ENCODE assay signal across 20 mouse cellular contexts in the genomic region with DNA sequence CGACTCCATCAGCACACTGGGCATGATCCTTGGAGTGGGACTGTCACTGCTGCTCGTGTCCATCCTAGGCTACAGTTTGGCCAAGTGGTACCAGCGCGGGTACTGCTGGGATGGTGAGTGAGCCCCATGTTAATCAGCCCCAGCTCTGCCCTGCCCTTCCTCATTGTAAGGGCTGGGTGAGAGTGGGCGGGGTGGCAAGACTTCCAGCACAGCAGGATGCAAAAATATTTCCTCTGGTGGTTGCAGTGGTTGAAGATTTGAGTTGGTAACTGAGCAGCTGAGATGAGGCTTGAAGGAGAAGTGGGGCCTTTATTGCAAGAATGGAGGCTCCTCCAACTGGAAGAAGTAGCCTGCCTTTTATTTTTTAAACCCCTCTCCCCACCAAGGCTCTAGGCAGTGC. TPM values are rescaled to one million over a fixed set of nuclear protein-coding genes. Genes with fewer than 3 reads are reported as not detected.
DNase-seq lines count a peak whose midpoint lies in the region; ATAC-seq and TF ChIP-seq lines count a peak whose summit lies in the region.
"Had no signal": no experiment of that assay in that cellular context is flagged by ENCODE, and none has a peak within 500 bp of the region (broad histone marks: within the 10 kb centered on the region; RNA-seq: fewer than 3 reads in every experiment).

No protein-coding gene starts in this region.

- H3K27me3 ChIP-seq in lung, postnatal 0 days (replicated peaks; ENCODE audit: insufficient read depth, low read length), result no peaks in the 10 kb centered on the region
- H3K27me3 ChIP-seq in midbrain, embryonic 13.5 days, result no peaks in the 10 kb centered on the region
- H3K27me3 ChIP-seq: lung, embryonic 15.5 days; stomach, embryonic 15.5 days had no signal

- no peaks in the 10 kb centered on the region for H3K79me2 ChIP-seq in macrophage (ENCODE audit: inconsistent target)

- no peak for TF ChIP-seq CTCF in lung, postnatal 0 days (IDR thresholded peaks at IDR 0.05)

- no peak overlapping the region for H3K4me2 ChIP-seq in lung, postnatal 0 days (replicated peaks; ENCODE audit: low read depth, low read length)
- no peak overlapping the region for H3K4me2 ChIP-seq in midbrain, embryonic 13.5 days (replicated peaks)
- H3K4me2 ChIP-seq: hindbrain, embryonic 14.5 days; lung, embryonic 15.5 days; stomach, embryonic 15.5 days had no signal

- ATAC-seq in lung, postnatal 0 days, result no peak
- ATAC-seq in midbrain, embryonic 13.5 days, result no peak
- ATAC-seq: forebrain, embryonic 14.5 days had no signal

- no peak overlapping the region for H3K27ac ChIP-seq in lung, postnatal 0 days (ENCODE audit: low read length)
- H3K27ac ChIP-seq in macrophage, result peak overlapping the region; percentile 81
- H3K27ac ChIP-seq in midbrain, embryonic 13.5 days, result no peak overlapping the region
- H3K27ac ChIP-seq: gastrocnemius, adult 2 months; hindbrain, embryonic 14.5 days; lung, embryonic 15.5 days; stomach, embryonic 15.5 days had no signal

- peak; percentile 29 to 34 for DNase-seq in lung, postnatal 4 days
- no peak for DNase-seq in lung, postnatal 0 days (ENCODE audit: low spot score)
- DNase-seq in T-cell, adult 2 months (ENCODE audit: low spot score), result peak; percentile 40
- DNase-seq in spleen, postnatal 4 days (ENCODE audit: low spot score in 2 of 2), result peak; percentile 43 to 68
- no peak for DNase-seq in adrenal gland, postnatal 14 days
- no peak for DNase-seq in frontal cortex, adult 2 months (ENCODE audit: extremely low spot score in 1 of 2, low spot score in 1 of 2)
- DNase-seq: cerebellum, adult 18-20 months; gastrocnemius, adult 2 months; kidney, adult 8-10 months; right cerebral cortex, postnatal 14 days; thymus, postnatal 25 days had no signal

- H3K4me1 ChIP-seq in lung, postnatal 0 days (ENCODE audit: insufficient read depth, low read depth, low read length), result no peaks in the 10 kb centered on the region
- no peaks in the 10 kb centered on the region for H3K4me1 ChIP-seq in midbrain, embryonic 13.5 days (replicated peaks)
- H3K4me1 ChIP-seq: lung, embryonic 15.5 days; stomach, embryonic 15.5 days had no signal

- WGBS in lung, postnatal 0 days, result 72% methylated on average over 5 of the region's 5 CpGs
- 22% methylated on average over 5 of the region's 5 CpGs for WGBS in macrophage (ENCODE audit: missing documents)
- 83% methylated on average over 5 of the region's 5 CpGs for WGBS in midbrain, embryonic 13.5 days

- no peaks in the 10 kb centered on the region for H3K36me3 ChIP-seq in lung, postnatal 0 days (ENCODE audit: insufficient read depth, low read length)
- no peaks in the 10 kb centered on the region for H3K36me3 ChIP-seq in macrophage (ENCODE audit: inconsistent target)
- H3K36me3 ChIP-seq in midbrain, embryonic 13.5 days, result no peaks in the 10 kb centered on the region
- H3K36me3 ChIP-seq: lung, embryonic 15.5 days; stomach, embryonic 15.5 days had no signal

- no peak overlapping the region for H3K4me3 ChIP-seq in lung, postnatal 0 days (ENCODE audit: low read depth, low read length)
- H3K4me3 ChIP-seq in macrophage (ENCODE audit: inconsistent target), result no peak overlapping the region
- H3K4me3 ChIP-seq in midbrain, embryonic 13.5 days (replicated peaks), result no peak overlapping the region
- H3K4me3 ChIP-seq: gastrocnemius, adult 2 months; lung, embryonic 15.5 days; stomach, embryonic 15.5 days had no signal

- no peak for TF ChIP-seq EP300 in lung, postnatal 0 days (IDR thresholded peaks at IDR 0.05)

- no peak overlapping the region for H3K9ac ChIP-seq in lung, postnatal 0 days (replicated peaks; ENCODE audit: low read depth)
- H3K9ac ChIP-seq in midbrain, embryonic 13.5 days (replicated peaks), result no peak overlapping the region
- H3K9ac ChIP-seq: hindbrain, embryonic 14.5 days; lung, embryonic 15.5 days; stomach, embryonic 15.5 days had no signal

- no peaks in the 10 kb centered on the region for H3K9me3 ChIP-seq in lung, postnatal 0 days (ENCODE audit: low read length)
- H3K9me3 ChIP-seq in midbrain, embryonic 13.5 days, result no peaks in the 10 kb centered on the region
- H3K9me3 ChIP-seq: lung, embryonic 15.5 days; stomach, embryonic 15.5 days had no signal

RNA-seq across cellular contexts. Expression of a gene that starts 27.6 kb away (rescaled TPM):
- 2.1 and 2.6 TPM in 2 replicates for polyA plus RNA-seq in lung, postnatal 0 days (2015; fragmentation: Nextera tagmentation; extraction: Ambion mirVana)
- total RNA-seq in macrophage (2018; cell fraction: chromatin; rRNA removed), result 100 to 1,000 TPM; 199 to 663 (median 293) TPM
- 100 to 1,000 TPM in 25 of 26 experiments, 10 to 100 TPM in 1; 81.1 to 253 (median 147) TPM for total RNA-seq in macrophage (2018; cell fraction: cytosol; rRNA removed)
- 100 to 1,000 TPM; 160 to 690 (median 355) TPM for total RNA-seq in macrophage (2018; cell fraction: nucleus; rRNA removed)
- 35.9 to 150 TPM (median 72.1 TPM) in 3 replicates for polyA plus RNA-seq in macrophage (2018)
- total RNA-seq in adrenal gland, postnatal 14 days (2021), result 1.6 and 4.4 TPM in 2 replicates
- polyA plus RNA-seq in midbrain, embryonic 13.5 days (2015; fragmentation: Nextera tagmentation; extraction: Ambion mirVana), result 0.45 and 0.62 TPM in 2 replicates
- polyA plus RNA-seq in frontal cortex, adult 2 months (2012; rRNA removed), result 3.1 and 4.0 TPM in 2 replicates

RNA-seq across cellular contexts. Expression of a gene that starts 37.5 kb away (rescaled TPM):
- polyA plus RNA-seq in lung, postnatal 0 days (2015; fragmentation: Nextera tagmentation; extraction: Ambion mirVana), result 14.4 and 17.9 TPM in 2 replicates
- total RNA-seq in macrophage (2018; cell fraction: chromatin; rRNA removed), result 10 to 100 TPM in 10 of 26 experiments, 1 to 10 TPM in 15, under 1 TPM in 1; 0.50 to 23.3 (median 5.6) TPM
- total RNA-seq in macrophage (2018; cell fraction: cytosol; rRNA removed), result 1 to 10 TPM in 21 of 26 experiments, under 1 TPM in 5; 0.33 to 4.7 (median 1.7) TPM
- total RNA-seq in macrophage (2018; cell fraction: nucleus; rRNA removed), result 10 to 100 TPM in 5 of 26 experiments, 1 to 10 TPM in 19, under 1 TPM in 1, not detected in 1; 0.75 to 14.9 (median 5.3) TPM
- polyA plus RNA-seq in macrophage (2018), result 0.54 to 2.3 TPM (median 2.1 TPM) in 3 replicates
- total RNA-seq in adrenal gland, postnatal 14 days (2021), result not detected in 2 replicates
- not detected in 2 replicates for polyA plus RNA-seq in midbrain, embryonic 13.5 days (2015; fragmentation: Nextera tagmentation; extraction: Ambion mirVana)
- polyA plus RNA-seq in frontal cortex, adult 2 months (2012; rRNA removed), result 0.08 and 0.18 TPM in 2 replicates
- total RNA-seq: adrenal gland, postnatal 36 days; gastrocnemius, adult 2 months had no signal
- polyA plus RNA-seq: forebrain, embryonic 14.5 days; heart, embryonic 14.5 days; hindbrain, embryonic 14.5 days had no signal

RNA-seq across cellular contexts. Expression of a gene that starts 59.6 kb away (rescaled TPM):
- 0.11 and 0.21 TPM in 2 replicates for polyA plus RNA-seq in lung, postnatal 0 days (2015; fragmentation: Nextera tagmentation; extraction: Ambion mirVana)
- 1 to 10 TPM in 17 of 26 experiments, under 1 TPM in 5, not detected in 4; 0.48 to 6.2 (median 1.6) TPM for total RNA-seq in macrophage (2018; cell fraction: chromatin; rRNA removed)
- 1 to 10 TPM in 4 of 26 experiments, under 1 TPM in 22; 0.29 to 1.2 (median 0.70) TPM for total RNA-seq in macrophage (2018; cell fraction: cytosol; rRNA removed)
- 1 to 10 TPM in 21 of 26 experiments, under 1 TPM in 2, not detected in 3; 0.56 to 3.1 (median 1.8) TPM for total RNA-seq in macrophage (2018; cell fraction: nucleus; rRNA removed)
- 0.32 to 0.98 TPM (median 0.83 TPM) in 3 replicates for polyA plus RNA-seq in macrophage (2018)
- not detected in 2 replicates for total RNA-seq in adrenal gland, postnatal 14 days (2021)
- not detected in 2 replicates for polyA plus RNA-seq in midbrain, embryonic 13.5 days (2015; fragmentation: Nextera tagmentation; extraction: Ambion mirVana)
- polyA plus RNA-seq in frontal cortex, adult 2 months (2012; rRNA removed), result 2.8 and 3.1 TPM in 2 replicates
- polyA plus RNA-seq: forebrain, embryonic 14.5 days; heart, embryonic 14.5 days; hindbrain, embryonic 14.5 days; limb, embryonic 14.5 days; lung, embryonic 15.5 days had no signal

Comparison
In these comparisons a context has a peak if more than half of its experiments do, and no peak if none do; other contexts are left out.
1. DNase-seq: peak in lung, postnatal 4 days (2 of 2), T-cell, adult 2 months (single experiment) and spleen, postnatal 4 days (2 of 2); none in lung, postnatal 0 days (single experiment), adrenal gland, postnatal 14 days (single experiment) and frontal cortex, adult 2 months (0 of 2).